Mouse (Mus musculus) MEL (cell line): ENCODE measurements at regions not wholly inside any gene's neighbourhood (a gene's known extent, or its start where the extent isn't known, plus 50 kb on each side); places are given as distances from the start of the nearest gene placed in this dataset.

Experiments
- DNase-seq: peaks from one replicate; pipeline ENCODE4 v3.0.0; 2011; ENCODE audit warnings: low read depth, low spot score
- H3K27ac ChIP-seq: 2 replicates; pipeline ENCODE4 v1.5.1; 2012; ENCODE audit warnings: low read depth, mild to moderate bottlenecking, control low read depth, low read length, moderate library complexity; ENCODE audit not compliant: control insufficient read depth
- H3K27me3 ChIP-seq, 2 experiments: fragments of 150-350 bp in 1 of 2; sonication (generic) in 1 of 2; 2 replicates each; pipeline ENCODE4 v1.6.1; 2012; ENCODE audit warnings: low read length in 2 of 2, mild to moderate bottlenecking in 2 of 2, improper control_type of control experiment in 1 of 2, moderate library complexity in 1 of 2; ENCODE audit not compliant: insufficient read depth in 2 of 2, control insufficient read depth in 1 of 2
- H3K36me3 ChIP-seq, 2 experiments: 2 replicates each; pipeline ENCODE4 v1.6.1; 2012 to 2014; ENCODE audit warnings: low read length in 2 of 2, improper control_type of control experiment in 1 of 2, inconsistent platforms in 1 of 2, mild to moderate bottlenecking in 1 of 2; ENCODE audit not compliant: insufficient read depth in 2 of 2, control insufficient read depth in 1 of 2
- H3K4me1 ChIP-seq, 2 experiments: fragments of 150-350 bp in 1 of 2; sonication (generic) in 1 of 2; 2 replicates each; pipeline ENCODE4 v1.6.1; 2012; ENCODE audit warnings: low read length in 2 of 2, improper control_type of control experiment in 1 of 2, mild to moderate bottlenecking in 1 of 2; ENCODE audit not compliant: insufficient read depth in 2 of 2, control insufficient read depth in 1 of 2
- H3K4me3 ChIP-seq, 2 experiments: fragments of 150-350 bp in 1 of 2; sonication (generic) in 1 of 2; 2 replicates each; pipeline ENCODE4 v1.5.1; 2012; ENCODE audit warnings: low read depth in 2 of 2, low read length in 2 of 2, mild to moderate bottlenecking in 2 of 2, moderate library complexity in 2 of 2, control low read depth in 1 of 2, improper control_type of control experiment in 1 of 2; ENCODE audit not compliant: control insufficient read depth in 1 of 2, insufficient read depth in 1 of 2
- H3K79me2 ChIP-seq: 2 replicates; pipeline ENCODE4 v1.6.1; 2012; ENCODE audit warnings: mild to moderate bottlenecking, low read length, moderate library complexity; ENCODE audit not compliant: control insufficient read depth, poor library complexity, insufficient read depth
- H3K9ac ChIP-seq: 2 replicates; pipeline ENCODE4 v1.6.1; 2012; ENCODE audit warnings: low read depth, mild to moderate bottlenecking, control low read depth, low read length, moderate library complexity; ENCODE audit not compliant: control insufficient read depth, poor library complexity, severe bottlenecking
- H3K9me3 ChIP-seq: fragments of 150-350 bp; sonication (generic); replicated peaks from 2 replicates; pipeline ENCODE4 v1.6.1; 2012; ENCODE audit warnings: mild to moderate bottlenecking, low read length, improper control_type of control experiment, moderate library complexity; ENCODE audit not compliant: insufficient read depth
- BHLHE40 ChIP-seq: IDR thresholded peaks from 2 replicates; pipeline ENCODE4 v1.6.1; 2012; ENCODE audit warnings: low read depth, mild to moderate bottlenecking, inconsistent platforms, low read length, improper control_type of control experiment, borderline replicate concordance
- CHD2 ChIP-seq: IDR thresholded peaks from 2 replicates; pipeline ENCODE4 v1.6.1; 2011; ENCODE audit warnings: low read length, improper control_type of control experiment
- CTCF ChIP-seq, 3 experiments: IDR thresholded peaks in 2 of 3; conservative IDR thresholded peaks in 1 of 3; 2 replicates each; pipeline ENCODE4 v1.5.1; 2011 to 2012; ENCODE audit warnings: low read length in 3 of 3, low read depth in 2 of 3, mild to moderate bottlenecking in 2 of 3, improper control_type of control experiment in 1 of 3, inconsistent platforms in 1 of 3, mixed read lengths in 1 of 3, moderate library complexity in 1 of 3; ENCODE audit not compliant: control insufficient read depth in 1 of 3, insufficient read depth in 1 of 3, poor library complexity in 1 of 3, severe bottlenecking in 1 of 3
- EP300 ChIP-seq, 2 experiments: IDR thresholded peaks; 2 replicates each; pipeline ENCODE4 v1.6.1; 2011; ENCODE audit warnings: improper control_type of control experiment in 2 of 2, low read length in 2 of 2, low read depth in 1 of 2, mild to moderate bottlenecking in 1 of 2
- ETS1 ChIP-seq: IDR thresholded peaks from 2 replicates; pipeline ENCODE4 v1.6.1; 2012; ENCODE audit warnings: low read depth, mild to moderate bottlenecking, inconsistent platforms, low read length, improper control_type of control experiment, moderate library complexity
- GABPA ChIP-seq: IDR thresholded peaks from 2 replicates; pipeline ENCODE4 v1.6.1; 2012; ENCODE audit warnings: low read depth, mild to moderate bottlenecking, inconsistent platforms, low read length, improper control_type of control experiment, moderate library complexity
- HCFC1 ChIP-seq: IDR thresholded peaks from 2 replicates; pipeline ENCODE4 v1.6.1; 2012; ENCODE audit warnings: low read depth, mild to moderate bottlenecking, inconsistent platforms, low read length, improper control_type of control experiment, moderate library complexity
- JUND ChIP-seq: IDR thresholded peaks from 2 replicates; pipeline ENCODE4 v1.6.1; 2011; ENCODE audit warnings: low read depth, mild to moderate bottlenecking, improper control_type of control experiment, low read length
- MAX ChIP-seq: IDR thresholded peaks from 2 replicates; pipeline ENCODE4 v1.6.1; 2011; ENCODE audit warnings: low read length, improper control_type of control experiment
- MAZ ChIP-seq: IDR thresholded peaks from 2 replicates; pipeline ENCODE4 v1.6.1; 2012; ENCODE audit warnings: low read depth, mild to moderate bottlenecking, inconsistent platforms, low read length, improper control_type of control experiment
- MXI1 ChIP-seq: IDR thresholded peaks from 2 replicates; pipeline ENCODE4 v1.6.1; 2011; ENCODE audit warnings: mild to moderate bottlenecking, low read depth, low read length, improper control_type of control experiment
- MYB ChIP-seq: IDR thresholded peaks from 2 replicates; pipeline ENCODE4 v1.6.1; 2011; ENCODE audit warnings: mild to moderate bottlenecking, low read depth, low read length, improper control_type of control experiment
- MYC ChIP-seq: IDR thresholded peaks from 2 replicates; pipeline ENCODE4 v1.6.1; 2011; ENCODE audit warnings: low read depth, mild to moderate bottlenecking, low read length, improper control_type of control experiment, moderate library complexity
- NELFE ChIP-seq: IDR thresholded peaks from 2 replicates; pipeline ENCODE4 v1.6.1; 2011; ENCODE audit warnings: low read depth, low read length, improper control_type of control experiment
- NRF1 ChIP-seq: IDR thresholded peaks from 2 replicates; pipeline ENCODE4 v1.6.1; 2014; ENCODE audit warnings: low read depth, mild to moderate bottlenecking, inconsistent platforms, low read length, improper control_type of control experiment, moderate library complexity; ENCODE audit not compliant: poor library complexity, insufficient read depth, severe bottlenecking
- POLR2A ChIP-seq, 2 experiments: IDR thresholded peaks; 2 replicates each; pipeline ENCODE4 v1.6.1; 2011 to 2012; ENCODE audit warnings: low read length in 2 of 2, mild to moderate bottlenecking in 2 of 2, control low read depth in 1 of 2, improper control_type of control experiment in 1 of 2, low read depth in 1 of 2, moderate library complexity in 1 of 2; ENCODE audit not compliant: control insufficient read depth in 1 of 2, insufficient read depth in 1 of 2, poor library complexity in 1 of 2
- POLR2AphosphoS2 ChIP-seq: IDR thresholded peaks from 2 replicates; pipeline ENCODE4 v1.6.1; 2011; ENCODE audit warnings: low read length, improper control_type of control experiment
- POLR2AphosphoS5 ChIP-seq: IDR thresholded peaks from 2 replicates; pipeline ENCODE4 v1.6.1; 2012; ENCODE audit warnings: low read depth, borderline replicate concordance, mild to moderate bottlenecking, inconsistent platforms, low read length, moderate library complexity, mixed read lengths
- RAD21 ChIP-seq: IDR thresholded peaks from 2 replicates; pipeline ENCODE4 v1.6.1; 2011; ENCODE audit warnings: mild to moderate bottlenecking, low read depth, low read length, improper control_type of control experiment
- RCOR1 ChIP-seq: IDR thresholded peaks from 2 replicates; pipeline ENCODE4 v1.6.1; 2012; ENCODE audit warnings: low read depth, mild to moderate bottlenecking, inconsistent platforms, low read length, improper control_type of control experiment
- SIN3A ChIP-seq: IDR thresholded peaks from 2 replicates; pipeline ENCODE4 v1.6.1; 2012; ENCODE audit warnings: low read length, improper control_type of control experiment, inconsistent platforms
- SMC3 ChIP-seq: IDR thresholded peaks from 2 replicates; pipeline ENCODE4 v1.6.1; 2011; ENCODE audit warnings: low read depth, low read length, improper control_type of control experiment
- TAL1 ChIP-seq: IDR thresholded peaks from 2 replicates; pipeline ENCODE4 v1.6.1; 2012; ENCODE audit warnings: mild to moderate bottlenecking, inconsistent platforms, low read length, moderate library complexity, mixed read lengths
- TCF12 ChIP-seq: IDR thresholded peaks from 2 replicates; pipeline ENCODE4 v1.6.1; 2014; ENCODE audit warnings: low read depth, mild to moderate bottlenecking, inconsistent platforms, low read length, improper control_type of control experiment, moderate library complexity
- USF2 ChIP-seq, 2 experiments: IDR thresholded peaks; 2 replicates each; pipeline ENCODE4 v1.6.1; 2011 to 2012; ENCODE audit warnings: improper control_type of control experiment in 2 of 2, low read length in 2 of 2, borderline replicate concordance in 1 of 2, inconsistent platforms in 1 of 2, low read depth in 1 of 2, mild to moderate bottlenecking in 1 of 2; ENCODE audit not compliant: insufficient read depth in 1 of 2
- ZKSCAN1 ChIP-seq: IDR thresholded peaks from 2 replicates; pipeline ENCODE4 v1.6.1; 2012; ENCODE audit warnings: low read depth, mild to moderate bottlenecking, inconsistent platforms, low read length, improper control_type of control experiment, moderate library complexity
- ZMIZ1 ChIP-seq: IDR thresholded peaks from 2 replicates; pipeline ENCODE4 v1.6.1; 2012; ENCODE audit warnings: low read depth, mild to moderate bottlenecking, inconsistent platforms, low read length, improper control_type of control experiment, moderate library complexity

DNA sequence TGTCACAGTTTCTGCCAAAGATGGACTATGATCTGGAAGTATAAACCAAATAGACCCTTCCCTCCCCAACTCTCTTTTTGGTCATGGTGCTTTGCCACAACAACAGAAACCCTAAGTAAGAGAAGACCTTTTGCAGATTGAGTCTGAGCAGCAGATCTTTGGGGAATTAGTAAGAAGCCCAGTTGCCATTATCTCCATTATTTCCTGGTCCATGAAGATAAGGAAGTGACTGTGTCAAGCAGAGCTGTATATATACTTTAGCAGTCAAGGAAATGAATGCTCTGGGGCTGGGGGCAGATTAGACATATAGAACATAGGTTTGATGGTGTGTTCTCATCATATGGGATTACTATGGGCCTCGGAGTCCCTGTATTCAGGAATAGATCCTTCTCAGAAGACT lies 117.8 kb upstream of the C9orf72 start (continued):
- TF ChIP-seq POLR2AphosphoS5, result no peak
- TF ChIP-seq SMC3, result no peak
- no peak for TF ChIP-seq GABPA
- 0 out of 2 replicates have a peak, but pooled peaks have one; percentile 13 for TF ChIP-seq TCF12
- TF ChIP-seq TAL1, result 0 out of 2 replicates have a peak, but pooled peaks have one; percentile 10
- no peak for TF ChIP-seq POLR2A (IDR thresholded peaks at IDR 0.05; ENCODE audit: control insufficient read depth in 1 of 2, insufficient read depth in 1 of 2, low read depth in 1 of 2, low read length in 2 of 2, poor library complexity in 1 of 2)
- no peak for TF ChIP-seq USF2 (IDR thresholded peaks at IDR 0.05; ENCODE audit: borderline replicate concordance in 1 of 2, insufficient read depth in 1 of 2, low read depth in 1 of 2, low read length in 2 of 2)
- peak; percentile 29 to 62; a peak in 3 of 4 replicates for TF ChIP-seq EP300 (IDR thresholded peaks at IDR 0.05; ENCODE audit: low read depth in 1 of 2, low read length in 2 of 2)

DNA sequence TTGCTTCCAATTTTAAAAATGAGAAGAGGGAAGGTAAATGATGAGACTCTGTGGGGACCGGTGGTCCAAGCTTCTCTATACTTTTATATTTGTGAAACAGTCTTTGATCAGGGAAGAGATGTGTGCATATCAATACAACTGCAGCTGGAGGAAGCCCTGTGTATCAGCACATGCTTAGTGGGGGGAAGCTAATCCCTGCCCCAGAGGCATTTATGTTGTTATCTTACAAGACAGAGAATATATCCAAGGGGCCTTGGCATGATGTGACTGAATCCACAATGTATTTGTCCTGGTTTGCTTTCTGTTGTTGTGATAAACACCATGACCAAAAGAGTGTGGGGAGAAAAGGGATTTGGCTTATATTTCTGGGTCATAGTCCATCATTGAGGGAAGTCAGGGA lies 105.2 kb upstream of the C9orf72 start:
- Histone ChIP-seq H3K4me3 (no peak overlapping the region), H3K9me3 (no peaks in the 10 kb centered on the region), H3K9ac (no peak overlapping the region), H3K27me3 (no peaks in the 10 kb centered on the region), H3K79me2 (no peaks in the 10 kb centered on the region), H3K4me1 (peaks cover 6 to 8% of the 10 kb centered on the region in 2 experiments), H3K36me3 (peaks cover 0 to 6% of the 10 kb centered on the region in 2 experiments; a peak in 2 of 4 replicates), H3K27ac (no peak overlapping the region)
- DNase-seq, result peak; percentile 36
- TF ChIP-seq SIN3A, result no peak
- peak; percentile 29; the same call in 1 of the 2 replicates for TF ChIP-seq TAL1
- TF ChIP-seq EP300 (IDR thresholded peaks at IDR 0.05; ENCODE audit: low read depth in 1 of 2, low read length in 2 of 2), result peak; percentile 55 to 71
- TF ChIP-seq TCF12, result peak; percentile 62; the same call in 1 of the 2 replicates
- no peak for TF ChIP-seq MYB
- peak; percentile 23; the same call in 1 of the 2 replicates for TF ChIP-seq MYC
- TF ChIP-seq ZMIZ1, result no peak
- TF ChIP-seq BHLHE40, result no peak
- TF ChIP-seq ETS1, result peak; percentile 35; the same call in 1 of the 2 replicates
- no peak for TF ChIP-seq GABPA

DNA sequence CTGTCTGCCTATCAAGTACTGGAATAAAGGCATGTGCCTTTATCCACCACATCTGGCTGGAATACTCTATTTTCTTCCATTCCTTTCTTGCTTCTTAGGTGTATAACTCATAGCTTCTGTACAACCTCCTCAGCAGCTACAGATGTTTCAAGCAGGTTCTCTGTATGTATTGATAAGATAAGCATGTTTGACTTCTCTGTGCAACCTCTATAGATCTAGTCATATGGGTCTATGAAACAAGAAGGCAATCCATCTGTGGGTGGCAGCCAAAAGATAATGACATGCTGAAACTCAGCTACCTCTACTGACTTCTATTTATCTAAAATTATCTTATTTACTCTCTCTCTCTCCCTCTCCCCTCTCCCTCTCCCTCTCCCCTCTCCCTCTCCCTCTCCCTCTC lies 99.3 kb upstream of the C9orf72 start:
- H3K9me3 ChIP-seq, result no peaks in the 10 kb centered on the region
- H3K27ac ChIP-seq, result peak overlapping the region; percentile 44
- peaks cover 0 to 36% of the 10 kb centered on the region in 2 experiments; a peak in 2 of 4 replicates for H3K36me3 ChIP-seq
- H3K27me3 ChIP-seq, result no peaks in the 10 kb centered on the region
- DNase-seq, result peak; percentile 77
- no peaks in the 10 kb centered on the region for H3K79me2 ChIP-seq
- peaks cover 11 to 33% of the 10 kb centered on the region in 2 experiments for H3K4me1 ChIP-seq
- H3K4me3 ChIP-seq, result no peak overlapping the region
- no peak overlapping the region for H3K9ac ChIP-seq
- TF ChIP-seq SIN3A, result peak; percentile 34; the same call in 1 of the 2 replicates
- no peak for TF ChIP-seq JUND
- no peak for TF ChIP-seq RAD21
- TF ChIP-seq RCOR1, result no peak
- no peak for TF ChIP-seq POLR2AphosphoS5
- TF ChIP-seq POLR2A (IDR thresholded peaks at IDR 0.05; ENCODE audit: control insufficient read depth in 1 of 2, insufficient read depth in 1 of 2, low read depth in 1 of 2, low read length in 2 of 2, poor library complexity in 1 of 2), result no peak
- no peak for TF ChIP-seq MAX
- no peak for TF ChIP-seq HCFC1
- peak; percentile 84 to 90 for TF ChIP-seq EP300 (IDR thresholded peaks at IDR 0.05; ENCODE audit: low read depth in 1 of 2, low read length in 2 of 2)
- no peak for TF ChIP-seq MYB
- no peak for TF ChIP-seq MYC
- no peak for TF ChIP-seq NELFE
- TF ChIP-seq TAL1, result peak; percentile 56
- TF ChIP-seq USF2 (IDR thresholded peaks at IDR 0.05; ENCODE audit: borderline replicate concordance in 1 of 2, insufficient read depth in 1 of 2, low read depth in 1 of 2, low read length in 2 of 2), result no peak
- TF ChIP-seq POLR2AphosphoS2, result no peak
- TF ChIP-seq NRF1, result no peak
- no peak for TF ChIP-seq MAZ
- TF ChIP-seq ZMIZ1, result no peak
- TF ChIP-seq GABPA, result no peak
- no peak for TF ChIP-seq CTCF (IDR thresholded peaks at IDR 0.05 in 2 of 3, conservative IDR thresholded peaks at IDR 0.05 in 1 of 3; ENCODE audit: control insufficient read depth in 1 of 3, insufficient read depth in 1 of 3, low read depth in 2 of 3, low read length in 3 of 3, poor library complexity in 1 of 3, severe bottlenecking in 1 of 3)
- TF ChIP-seq CHD2, result no peak
- no peak for TF ChIP-seq MXI1
- no peak for TF ChIP-seq ZKSCAN1
